Mouse (Mus musculus) MEL (cell line): ENCODE measurements around the gene Man1c1. TPM values are rescaled to one million over a fixed set of nuclear protein-coding genes. Genes with fewer than 3 reads are reported as not detected.

Experiments
- DNase-seq: peaks from one replicate; pipeline ENCODE4 v3.0.0; 2011; ENCODE audit warnings: low read depth, low spot score
- H3K27ac ChIP-seq: 2 replicates; pipeline ENCODE4 v1.5.1; 2012; ENCODE audit warnings: low read depth, mild to moderate bottlenecking, control low read depth, low read length, moderate library complexity; ENCODE audit not compliant: control insufficient read depth
- H3K27me3 ChIP-seq, 2 experiments: fragments of 150-350 bp in 1 of 2; sonication (generic) in 1 of 2; 2 replicates each; pipeline ENCODE4 v1.6.1; 2012; ENCODE audit warnings: low read length in 2 of 2, mild to moderate bottlenecking in 2 of 2, improper control_type of control experiment in 1 of 2, moderate library complexity in 1 of 2; ENCODE audit not compliant: insufficient read depth in 2 of 2, control insufficient read depth in 1 of 2
- H3K36me3 ChIP-seq, 2 experiments: 2 replicates each; pipeline ENCODE4 v1.6.1; 2012 to 2014; ENCODE audit warnings: low read length in 2 of 2, improper control_type of control experiment in 1 of 2, inconsistent platforms in 1 of 2, mild to moderate bottlenecking in 1 of 2; ENCODE audit not compliant: insufficient read depth in 2 of 2, control insufficient read depth in 1 of 2
- H3K4me1 ChIP-seq, 2 experiments: fragments of 150-350 bp in 1 of 2; sonication (generic) in 1 of 2; 2 replicates each; pipeline ENCODE4 v1.6.1; 2012; ENCODE audit warnings: low read length in 2 of 2, improper control_type of control experiment in 1 of 2, mild to moderate bottlenecking in 1 of 2; ENCODE audit not compliant: insufficient read depth in 2 of 2, control insufficient read depth in 1 of 2
- H3K4me3 ChIP-seq, 2 experiments: fragments of 150-350 bp in 1 of 2; sonication (generic) in 1 of 2; 2 replicates each; pipeline ENCODE4 v1.5.1; 2012; ENCODE audit warnings: low read depth in 2 of 2, low read length in 2 of 2, mild to moderate bottlenecking in 2 of 2, moderate library complexity in 2 of 2, control low read depth in 1 of 2, improper control_type of control experiment in 1 of 2; ENCODE audit not compliant: control insufficient read depth in 1 of 2, insufficient read depth in 1 of 2
- H3K79me2 ChIP-seq: 2 replicates; pipeline ENCODE4 v1.6.1; 2012; ENCODE audit warnings: mild to moderate bottlenecking, low read length, moderate library complexity; ENCODE audit not compliant: control insufficient read depth, poor library complexity, insufficient read depth
- H3K9ac ChIP-seq: 2 replicates; pipeline ENCODE4 v1.6.1; 2012; ENCODE audit warnings: low read depth, mild to moderate bottlenecking, control low read depth, low read length, moderate library complexity; ENCODE audit not compliant: control insufficient read depth, poor library complexity, severe bottlenecking
- H3K9me3 ChIP-seq: fragments of 150-350 bp; sonication (generic); replicated peaks from 2 replicates; pipeline ENCODE4 v1.6.1; 2012; ENCODE audit warnings: mild to moderate bottlenecking, low read length, improper control_type of control experiment, moderate library complexity; ENCODE audit not compliant: insufficient read depth
- BHLHE40 ChIP-seq: IDR thresholded peaks from 2 replicates; pipeline ENCODE4 v1.6.1; 2012; ENCODE audit warnings: low read depth, mild to moderate bottlenecking, inconsistent platforms, low read length, improper control_type of control experiment, borderline replicate concordance
- CHD2 ChIP-seq: IDR thresholded peaks from 2 replicates; pipeline ENCODE4 v1.6.1; 2011; ENCODE audit warnings: low read length, improper control_type of control experiment
- E2F4 ChIP-seq: IDR thresholded peaks from 2 replicates; pipeline ENCODE4 v1.6.1; 2011; ENCODE audit warnings: low read depth, low read length, improper control_type of control experiment, borderline replicate concordance
- ELF1 ChIP-seq: IDR thresholded peaks from 2 replicates; pipeline ENCODE4 v1.6.1; 2014; ENCODE audit warnings: low read depth, mild to moderate bottlenecking, inconsistent platforms, low read length, improper control_type of control experiment, moderate library complexity
- HCFC1 ChIP-seq: IDR thresholded peaks from 2 replicates; pipeline ENCODE4 v1.6.1; 2012; ENCODE audit warnings: low read depth, mild to moderate bottlenecking, inconsistent platforms, low read length, improper control_type of control experiment, moderate library complexity
- JUND ChIP-seq: IDR thresholded peaks from 2 replicates; pipeline ENCODE4 v1.6.1; 2011; ENCODE audit warnings: low read depth, mild to moderate bottlenecking, improper control_type of control experiment, low read length
- KAT2A ChIP-seq: conservative IDR thresholded peaks from 2 replicates; pipeline ENCODE4 v1.6.1; 2012; ENCODE audit warnings: low read depth, low read length, improper control_type of control experiment, inconsistent platforms
- MAFK ChIP-seq: IDR thresholded peaks from 2 replicates; pipeline ENCODE4 v1.6.1; 2011; ENCODE audit warnings: low read depth, mild to moderate bottlenecking, low read length, improper control_type of control experiment, borderline replicate concordance
- MAZ ChIP-seq: IDR thresholded peaks from 2 replicates; pipeline ENCODE4 v1.6.1; 2012; ENCODE audit warnings: low read depth, mild to moderate bottlenecking, inconsistent platforms, low read length, improper control_type of control experiment
- MEF2A ChIP-seq: IDR thresholded peaks from 2 replicates; pipeline ENCODE4 v1.6.1; 2014; ENCODE audit warnings: low read depth, mild to moderate bottlenecking, inconsistent platforms, low read length, improper control_type of control experiment; ENCODE audit not compliant: poor library complexity, insufficient replicate concordance, severe bottlenecking; ENCODE audit errors: extremely low read depth
- POLR2A ChIP-seq, 2 experiments: IDR thresholded peaks; 2 replicates each; pipeline ENCODE4 v1.6.1; 2011 to 2012; ENCODE audit warnings: low read length in 2 of 2, mild to moderate bottlenecking in 2 of 2, control low read depth in 1 of 2, improper control_type of control experiment in 1 of 2, low read depth in 1 of 2, moderate library complexity in 1 of 2; ENCODE audit not compliant: control insufficient read depth in 1 of 2, insufficient read depth in 1 of 2, poor library complexity in 1 of 2
- POLR2AphosphoS2 ChIP-seq: IDR thresholded peaks from 2 replicates; pipeline ENCODE4 v1.6.1; 2011; ENCODE audit warnings: low read length, improper control_type of control experiment
- POLR2AphosphoS5 ChIP-seq: IDR thresholded peaks from 2 replicates; pipeline ENCODE4 v1.6.1; 2012; ENCODE audit warnings: low read depth, borderline replicate concordance, mild to moderate bottlenecking, inconsistent platforms, low read length, moderate library complexity, mixed read lengths
- RAD21 ChIP-seq: IDR thresholded peaks from 2 replicates; pipeline ENCODE4 v1.6.1; 2011; ENCODE audit warnings: mild to moderate bottlenecking, low read depth, low read length, improper control_type of control experiment
- RCOR1 ChIP-seq: IDR thresholded peaks from 2 replicates; pipeline ENCODE4 v1.6.1; 2012; ENCODE audit warnings: low read depth, mild to moderate bottlenecking, inconsistent platforms, low read length, improper control_type of control experiment
- SMC3 ChIP-seq: IDR thresholded peaks from 2 replicates; pipeline ENCODE4 v1.6.1; 2011; ENCODE audit warnings: low read depth, low read length, improper control_type of control experiment
- TAL1 ChIP-seq: IDR thresholded peaks from 2 replicates; pipeline ENCODE4 v1.6.1; 2012; ENCODE audit warnings: mild to moderate bottlenecking, inconsistent platforms, low read length, moderate library complexity, mixed read lengths
- UBTF ChIP-seq: IDR thresholded peaks from 2 replicates; pipeline ENCODE4 v1.6.1; 2012; ENCODE audit warnings: low read depth, mild to moderate bottlenecking, inconsistent platforms, low read length, improper control_type of control experiment, moderate library complexity, borderline replicate concordance; ENCODE audit not compliant: insufficient read depth
- USF1 ChIP-seq: IDR thresholded peaks from 2 replicates; pipeline ENCODE4 v1.6.1; 2014; ENCODE audit warnings: low read depth, mild to moderate bottlenecking, inconsistent platforms, low read length, improper control_type of control experiment, moderate library complexity
- USF2 ChIP-seq, 2 experiments: IDR thresholded peaks; 2 replicates each; pipeline ENCODE4 v1.6.1; 2011 to 2012; ENCODE audit warnings: improper control_type of control experiment in 2 of 2, low read length in 2 of 2, borderline replicate concordance in 1 of 2, inconsistent platforms in 1 of 2, low read depth in 1 of 2, mild to moderate bottlenecking in 1 of 2; ENCODE audit not compliant: insufficient read depth in 1 of 2
- ZKSCAN1 ChIP-seq: IDR thresholded peaks from 2 replicates; pipeline ENCODE4 v1.6.1; 2012; ENCODE audit warnings: low read depth, mild to moderate bottlenecking, inconsistent platforms, low read length, improper control_type of control experiment, moderate library complexity
- ZNF384 ChIP-seq: IDR thresholded peaks from 2 replicates; pipeline ENCODE4 v1.6.1; 2012; ENCODE audit warnings: low read depth, mild to moderate bottlenecking, inconsistent platforms, low read length, improper control_type of control experiment
- polyA plus RNA-seq, 2 experiments: library from polyadenylated mRNA; stranded (reverse) in 1 of 2; unstranded in 1 of 2; fragments of >175 nt in 1 of 2; fragments of >200 nt in 1 of 2; gene quantifications; 2 replicates each; pipeline versions ENCODE4 v1.2.1 to v1.2.4; 2012; ENCODE audit warnings: low replicate concordance in 2 of 2, low read depth in 1 of 2; ENCODE audit not compliant: insufficient read length in 2 of 2, insufficient read depth in 1 of 2, missing spikeins in 1 of 2
- total RNA-seq: library from RNA; depleted of rRNA; stranded (reverse); fragments of 300-350 nt; gene quantifications from 2 replicates; pipeline ENCODE4 v1.2.3, GENCODE M21; 2012

Gene Man1c1
- total and polyA plus RNA-seq, 3 experiments: 1.9 to 5.2 TPM; not detected in 1

DNA sequence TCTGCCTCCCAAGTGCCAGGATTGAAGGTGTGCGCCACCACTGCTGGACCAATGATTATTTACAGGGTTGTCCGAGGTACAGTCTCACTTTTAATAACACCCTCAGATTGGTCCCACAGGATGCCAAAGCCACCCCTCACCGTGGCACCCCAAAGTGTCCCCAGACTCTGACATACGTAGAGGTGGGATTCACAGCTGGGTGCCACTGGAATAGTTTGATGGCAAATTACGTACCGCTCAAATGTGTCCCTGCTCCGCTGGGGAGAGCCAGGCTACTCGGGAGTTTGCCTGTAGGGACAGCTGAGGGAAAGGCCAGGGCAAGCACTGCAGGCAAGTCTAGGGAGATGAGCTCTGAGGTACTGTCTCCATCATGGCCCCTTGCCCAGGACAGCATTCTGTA is 30.9 kb downstream of the Man1c1 start:
- H3K9ac ChIP-seq: no peak overlapping the region
- H3K27ac ChIP-seq: no peak overlapping the region
- no peaks in the 10 kb centered on the region for H3K79me2 ChIP-seq
- H3K9me3 ChIP-seq: no peaks in the 10 kb centered on the region
- H3K36me3 ChIP-seq: no peaks in the 10 kb centered on the region
- no peak overlapping the region for H3K4me3 ChIP-seq
- no peak for TF ChIP-seq SMC3
- no peak for TF ChIP-seq TAL1
- no peak for TF ChIP-seq MEF2A
- no peak for TF ChIP-seq UBTF
- no peak for TF ChIP-seq RAD21
- TF ChIP-seq BHLHE40: no peak
- TF ChIP-seq KAT2A: no peak
- TF ChIP-seq POLR2AphosphoS5: no peak
- TF ChIP-seq E2F4: no peak
- no peak for TF ChIP-seq JUND
- no peak for TF ChIP-seq USF1
- no peak for TF ChIP-seq HCFC1
- no peak for TF ChIP-seq ZKSCAN1
- TF ChIP-seq POLR2A (IDR thresholded peaks at IDR 0.05; ENCODE audit: control insufficient read depth in 1 of 2, insufficient read depth in 1 of 2, low read depth in 1 of 2, low read length in 2 of 2, poor library complexity in 1 of 2): no peak
- no peak for TF ChIP-seq ZNF384
- no peak for TF ChIP-seq USF2 (IDR thresholded peaks at IDR 0.05; ENCODE audit: borderline replicate concordance in 1 of 2, insufficient read depth in 1 of 2, low read depth in 1 of 2, low read length in 2 of 2)
- no peak for TF ChIP-seq MAZ
- no peak for TF ChIP-seq MAFK
- H3K4me1 ChIP-seq: no peaks in the 10 kb centered on the region
- H3K27me3 ChIP-seq: no peaks in the 10 kb centered on the region
- DNase-seq: no peak

- Histone ChIP-seq H3K4me3 (no peak overlapping the region), H3K9ac (no peak overlapping the region), H3K4me1 (no peaks in the 10 kb centered on the region), H3K79me2 (no peaks in the 10 kb centered on the region), H3K36me3 (no peaks in the 10 kb centered on the region), H3K27me3 (no peaks in the 10 kb centered on the region), H3K9me3 (no peaks in the 10 kb centered on the region), H3K27ac (no peak overlapping the region)
- TF ChIP-seq POLR2AphosphoS5 (no peak), ELF1 (no peak), CHD2 (no peak), POLR2AphosphoS2 (no peak), KAT2A (no peak), RCOR1 (no peak), USF1 (no peak), USF2 (IDR thresholded peaks at IDR 0.05; ENCODE audit: borderline replicate concordance in 1 of 2, insufficient read depth in 1 of 2, low read depth in 1 of 2, low read length in 2 of 2) (no peak), HCFC1 (no peak)
- DNase-seq: no peak
Observed at GRCm38 (mm10) chr4:134672326-134672725, 31.8 kb downstream of the Man1c1 start.
